Mouse (Mus musculus) right cerebral cortex, adult 18-20 months (tissue): ENCODE results near the gene Mecr.
A peak's percentile ranks its signal among the peaks of the same experiment; 100 is the strongest.
"Not testable (repeated sequence)": the region's sequence is repeated elsewhere in the genome, so short reads cannot be mapped to it uniquely, and the experiment has no call there.

Experiments used
- DNase-seq: peaks from one replicate; pipeline ENCODE4 v3.0.0; 2022; ENCODE audit warnings: mixed read lengths

Mecr gene

DNA sequence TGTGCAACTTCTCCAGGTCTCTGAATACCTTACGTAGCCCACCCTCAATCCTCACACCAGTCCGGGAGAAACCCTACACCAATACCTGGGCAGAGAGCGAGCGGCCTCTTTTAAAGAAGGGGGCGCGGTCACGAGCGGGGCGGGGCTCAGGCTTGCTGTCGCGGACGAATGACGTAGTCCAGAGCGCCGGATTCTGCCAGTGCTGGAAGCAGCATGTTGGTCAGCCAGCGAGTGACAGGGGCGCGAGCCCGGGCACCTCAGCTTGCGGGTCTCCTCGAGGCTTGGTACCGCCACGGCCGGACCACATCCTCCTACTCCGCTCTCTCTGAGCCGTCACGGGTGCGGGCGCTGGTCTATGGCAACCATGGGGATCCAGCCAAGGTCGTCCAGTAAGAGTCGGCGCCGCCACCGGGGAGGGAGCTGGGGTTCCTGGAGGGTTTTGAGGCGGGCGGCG is at the start of gene Mecr:
Gene Mecr (plus strand): TSS at position 181 of the 454 bp plus-strand sequence.
- DNase-seq, result peak; percentile 93

DNA sequence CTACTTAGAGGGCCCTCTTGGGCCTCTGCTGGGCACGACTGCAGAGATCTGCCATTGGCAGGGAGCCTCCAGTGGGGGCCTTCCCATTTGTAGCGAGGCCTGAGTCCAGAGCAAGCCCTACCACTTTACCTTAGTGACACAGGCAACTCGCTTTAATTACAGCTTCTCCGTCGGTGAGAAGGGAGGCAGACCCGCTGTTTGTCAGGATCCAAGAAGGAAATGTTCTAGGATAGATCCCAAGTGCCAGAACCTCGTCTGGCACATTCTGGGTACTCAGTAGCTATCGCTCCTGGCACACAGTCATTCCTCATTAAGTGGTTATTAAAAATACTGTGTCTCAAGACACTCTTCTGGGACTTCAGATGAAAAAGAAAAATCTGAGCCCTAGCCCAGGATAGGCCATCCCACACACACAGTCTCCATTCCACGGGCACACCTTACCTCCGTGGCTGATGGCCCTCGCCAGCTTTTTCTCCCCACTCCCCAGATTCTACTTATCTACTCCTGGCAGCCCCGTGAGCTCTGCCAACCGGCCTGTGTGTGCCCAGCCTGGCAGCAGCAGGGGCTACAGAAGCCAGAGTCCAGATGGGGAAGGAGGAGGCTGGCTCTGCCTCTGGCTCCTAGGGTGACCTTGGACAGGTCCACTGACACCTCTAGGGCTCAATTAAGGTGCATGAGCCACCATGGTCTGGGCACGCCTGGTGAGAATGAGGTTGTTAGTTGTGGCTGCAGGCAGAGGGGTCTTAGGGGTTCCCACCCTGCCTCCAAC is 46.8 kb upstream of the Mecr start:
- no peak for DNase-seq

DNA sequence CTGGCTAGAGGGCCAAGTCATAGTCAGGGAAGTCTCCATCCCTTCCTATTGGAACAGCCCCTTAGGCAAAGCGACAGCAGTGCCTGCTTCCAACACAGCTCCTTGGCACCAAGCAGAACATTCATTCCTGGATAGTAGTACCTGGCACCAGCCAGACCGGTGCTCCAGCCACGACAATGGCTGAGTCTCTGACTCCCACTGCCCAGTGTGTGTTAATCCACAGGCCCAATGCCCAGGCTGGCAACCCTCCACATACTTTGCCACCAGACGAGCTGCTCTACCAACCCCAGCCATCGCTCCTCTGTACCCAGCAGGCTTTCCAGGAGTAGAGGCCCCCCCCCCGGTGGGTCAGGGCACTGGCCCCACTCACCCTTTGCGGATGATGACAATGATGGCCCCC is 45.8 kb upstream of the Mecr start:
- DNase-seq, result peak; percentile 25

DNA sequence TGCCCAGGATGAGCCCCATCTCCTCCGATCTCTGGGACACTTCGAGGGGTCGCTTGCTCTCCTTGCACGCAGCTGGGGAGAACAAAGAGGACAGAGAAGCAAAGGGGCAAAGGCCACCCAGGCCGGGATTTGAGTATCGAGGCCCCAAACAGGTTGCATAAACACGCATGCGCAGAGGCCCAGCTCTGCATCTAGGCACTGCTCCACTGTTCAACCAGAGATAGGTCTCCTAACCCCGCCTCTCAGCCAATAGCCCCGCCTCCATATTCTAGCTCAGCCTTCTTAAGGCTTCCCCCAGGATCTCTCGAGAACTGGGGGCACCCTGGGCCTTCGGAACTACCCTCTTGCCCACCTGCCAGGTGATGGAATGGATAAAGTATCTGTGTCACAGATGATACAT is 45.4 kb upstream of the Mecr start:
- no peak for DNase-seq

DNA sequence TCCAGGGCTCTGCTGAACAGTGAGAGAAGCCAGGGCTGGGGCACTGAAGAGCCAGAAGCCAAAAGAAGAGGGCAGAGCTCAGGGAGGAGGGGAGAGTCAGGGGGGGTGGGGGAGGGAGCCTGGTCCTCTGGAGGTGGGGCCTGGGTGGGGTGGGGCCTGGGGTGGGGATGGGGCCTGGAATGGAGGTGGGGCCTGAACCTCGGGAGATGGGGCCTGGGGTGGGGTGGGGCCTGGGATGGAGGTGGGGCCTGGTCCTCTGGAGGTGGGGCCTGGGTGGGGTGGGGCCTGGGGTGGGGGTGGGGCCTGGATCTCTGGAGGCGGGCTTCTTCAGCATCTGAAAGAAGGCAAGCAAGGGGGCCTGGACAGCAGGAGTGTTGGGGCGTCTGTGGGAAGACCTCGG is 44.3 kb upstream of the Mecr start:
- DNase-seq, result no peak

DNA sequence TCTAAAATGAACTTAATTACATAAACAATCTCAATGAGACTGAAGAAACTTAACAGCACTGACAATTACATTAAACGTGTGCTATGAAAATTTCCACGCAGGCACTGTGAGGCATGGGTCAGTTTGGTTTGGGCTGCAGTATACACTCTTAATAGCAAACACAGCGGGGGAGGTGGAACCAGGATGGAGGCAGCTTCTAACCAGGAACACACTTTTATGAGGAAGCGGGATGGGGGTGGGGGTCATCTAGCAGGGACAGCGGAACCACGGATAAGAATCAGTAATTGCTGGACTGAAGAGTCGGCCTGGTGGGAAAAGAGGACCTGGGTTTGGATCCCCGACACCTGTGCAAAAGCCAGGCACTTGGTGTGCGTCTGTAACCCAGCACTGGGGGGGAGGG is 39.4 kb upstream of the Mecr start:
- DNase-seq, result no peak

DNA sequence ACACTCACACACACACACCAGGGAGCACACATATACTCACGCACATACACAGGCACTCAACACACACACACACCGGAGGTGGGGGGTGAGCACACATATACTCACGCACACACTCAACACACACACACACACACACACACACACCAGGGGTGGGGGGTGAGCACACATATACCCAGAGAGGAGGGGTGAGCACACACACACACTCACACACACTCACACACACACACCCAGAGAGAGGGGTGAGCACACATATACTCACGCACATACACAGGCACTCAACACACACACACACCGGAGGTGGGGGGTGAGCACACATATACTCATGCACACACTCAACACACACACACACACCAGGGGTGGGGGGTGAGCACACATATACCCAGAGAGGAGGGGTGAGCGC is 38.5 kb upstream of the Mecr start:
- not testable (repeated sequence) for DNase-seq

DNA sequence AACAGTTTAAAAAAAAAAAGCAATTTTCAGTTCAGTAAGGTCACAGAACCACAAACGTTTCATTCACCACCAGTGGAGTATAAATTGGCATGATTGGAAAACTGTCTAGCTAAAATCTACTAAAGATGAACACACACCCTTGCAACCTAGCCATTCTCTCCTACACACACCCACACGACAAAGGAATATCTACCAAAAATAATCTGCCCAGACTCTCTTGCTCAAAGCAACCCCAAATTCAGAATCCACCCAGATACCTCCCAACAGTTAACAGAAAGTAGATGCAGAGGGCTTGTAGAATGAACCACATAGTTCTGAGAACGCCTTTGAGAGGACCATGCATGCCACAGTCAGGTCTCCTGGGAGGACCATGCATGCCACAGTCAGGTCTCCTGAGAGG is 38.0 kb upstream of the Mecr start:
- DNase-seq, result no peak

DNA sequence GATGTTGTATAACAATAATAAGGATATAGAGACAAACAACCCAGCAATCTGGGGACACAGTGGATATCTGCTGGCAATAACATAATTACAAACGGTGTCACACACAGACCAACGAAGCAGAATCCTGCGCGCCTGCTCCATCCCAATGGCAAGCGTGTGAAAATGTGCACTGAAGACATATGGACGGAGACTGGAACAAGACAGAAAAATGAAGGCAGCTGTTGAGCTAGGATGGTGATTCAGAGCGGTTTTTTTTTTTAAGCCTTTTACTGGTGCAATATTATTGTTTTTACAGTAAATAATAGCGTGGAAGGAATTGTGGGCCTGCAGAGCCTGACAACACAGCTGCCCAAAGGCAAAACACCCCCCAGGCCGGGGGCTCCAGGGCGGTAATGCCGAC is 30.8 kb upstream of the Mecr start:
- DNase-seq, result no peak

DNA sequence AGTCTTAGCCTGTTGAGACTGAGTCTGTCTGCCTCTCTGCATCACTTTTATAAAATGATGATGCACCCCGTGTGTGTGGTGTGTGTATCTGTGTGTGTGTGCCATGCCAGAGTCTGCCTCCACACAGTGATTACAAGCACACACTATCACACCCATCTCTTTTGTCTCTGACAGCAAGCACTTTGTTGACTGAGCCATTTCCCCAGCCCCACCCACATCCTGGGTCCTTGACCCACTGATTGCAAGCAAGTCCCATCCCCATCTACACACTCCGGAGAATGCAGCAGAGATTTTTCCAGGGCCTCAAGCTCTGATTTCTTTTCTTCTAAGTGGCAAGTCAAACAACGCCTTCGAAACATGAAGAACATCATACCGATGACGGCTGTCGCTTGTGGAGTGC is 29.5 kb upstream of the Mecr start:
- no peak for DNase-seq

DNA sequence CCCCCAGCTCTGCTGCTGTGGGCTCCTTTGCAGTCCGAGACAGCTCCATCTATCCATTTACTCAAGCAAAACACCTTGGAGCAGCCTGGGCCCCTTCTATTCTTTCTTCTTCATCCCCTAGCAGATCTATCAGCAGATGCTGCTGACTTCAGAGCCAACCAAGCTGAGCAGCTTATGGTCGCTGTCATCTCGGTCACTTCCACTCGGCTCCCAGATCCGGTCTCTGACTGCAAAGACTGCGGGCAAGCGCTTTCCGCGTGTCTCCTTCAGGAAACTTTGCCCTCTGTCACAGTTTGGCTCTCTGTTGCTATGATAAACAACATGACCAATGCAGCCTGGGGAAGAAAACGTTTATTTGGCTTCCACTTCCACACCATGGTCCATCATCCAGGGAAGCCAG is 28.4 kb upstream of the Mecr start:
- DNase-seq, result no peak

DNA sequence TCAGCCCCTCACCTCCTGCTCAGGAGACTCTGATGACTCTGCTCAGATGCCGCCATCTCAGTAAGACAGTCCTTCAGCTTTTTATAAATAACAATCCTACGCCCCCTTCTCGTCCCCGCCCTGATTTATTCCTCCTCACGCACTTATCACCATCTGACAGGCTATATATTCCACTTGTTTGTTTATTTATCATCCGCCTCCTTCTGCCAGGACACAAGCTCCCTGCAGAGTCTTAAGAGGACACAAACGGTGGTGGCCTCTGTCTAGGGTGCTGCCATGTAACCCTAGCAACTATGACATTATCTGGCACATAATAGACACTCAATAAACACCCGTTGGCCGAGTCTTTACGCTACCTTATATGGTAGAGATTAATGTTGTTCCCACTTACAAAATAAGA is 27.5 kb upstream of the Mecr start:
- no peak for DNase-seq

DNA sequence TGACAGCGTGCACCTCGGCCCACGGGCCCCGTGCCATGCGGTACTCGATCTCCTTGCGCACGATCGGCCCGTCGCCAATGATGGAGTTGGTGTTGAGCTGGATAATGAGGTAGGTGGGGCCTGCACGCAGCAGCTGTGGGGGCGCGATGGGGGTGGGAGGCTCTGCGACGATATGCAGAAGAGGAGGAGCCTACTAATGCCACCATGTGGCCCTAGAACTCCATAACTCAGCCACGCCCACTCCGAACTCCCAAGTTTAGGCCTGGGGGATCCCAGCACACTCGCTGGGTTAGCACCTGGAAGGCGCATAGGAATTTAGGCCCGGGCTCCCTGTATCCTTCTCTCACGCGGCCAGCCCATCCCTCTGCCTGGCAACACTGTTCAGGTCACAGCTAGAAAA is 24.3 kb upstream of the Mecr start:
- no peak for DNase-seq

DNA sequence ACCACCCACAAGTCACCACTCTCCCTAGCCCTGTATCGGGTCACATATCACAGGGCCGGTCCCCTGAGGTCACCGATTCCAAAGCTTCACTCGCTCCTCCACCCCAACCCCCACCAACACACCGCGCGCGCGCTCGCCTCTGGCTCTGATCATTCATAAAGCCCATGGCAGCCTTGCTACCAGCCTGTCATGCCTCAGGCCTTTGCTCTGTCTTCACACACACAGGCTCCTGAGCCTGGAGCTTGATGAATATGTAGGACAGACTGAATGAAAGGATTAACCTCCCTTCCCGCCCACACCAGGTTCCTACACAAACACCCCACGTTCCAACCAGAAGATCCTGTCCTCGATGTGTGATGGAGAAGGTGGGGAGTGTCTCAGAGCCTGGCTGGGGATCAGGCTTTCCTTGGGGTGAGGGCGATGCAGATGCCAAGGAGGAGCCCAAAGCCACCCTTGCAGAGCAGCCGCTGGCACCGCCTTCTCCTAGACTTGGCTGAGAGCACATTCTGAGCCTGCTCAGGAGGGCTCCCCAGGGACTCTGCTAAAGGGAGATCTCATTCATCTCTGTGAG is 22.0 kb upstream of the Mecr start:
- DNase-seq, result peak; percentile 68

DNA sequence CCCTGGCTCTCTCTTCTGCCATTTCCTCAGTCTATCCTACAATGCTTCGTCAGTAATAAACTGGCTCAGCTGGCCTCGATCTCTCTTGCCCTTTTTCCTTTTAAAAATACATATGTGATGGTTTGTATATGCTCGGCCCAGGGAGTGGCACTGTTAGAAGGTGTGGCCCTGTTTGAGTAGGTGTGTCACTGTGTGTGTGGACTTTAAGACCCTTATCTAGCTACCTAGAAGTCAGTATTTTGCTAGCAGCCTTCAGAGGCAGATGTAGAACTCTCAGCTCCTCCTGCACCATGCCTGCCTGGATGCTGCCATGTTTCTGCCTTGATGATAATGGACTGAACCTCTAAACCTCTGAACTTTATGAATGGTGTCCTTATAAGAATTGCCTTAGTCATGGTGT is 20.7 kb upstream of the Mecr start:
- no peak for DNase-seq

DNA sequence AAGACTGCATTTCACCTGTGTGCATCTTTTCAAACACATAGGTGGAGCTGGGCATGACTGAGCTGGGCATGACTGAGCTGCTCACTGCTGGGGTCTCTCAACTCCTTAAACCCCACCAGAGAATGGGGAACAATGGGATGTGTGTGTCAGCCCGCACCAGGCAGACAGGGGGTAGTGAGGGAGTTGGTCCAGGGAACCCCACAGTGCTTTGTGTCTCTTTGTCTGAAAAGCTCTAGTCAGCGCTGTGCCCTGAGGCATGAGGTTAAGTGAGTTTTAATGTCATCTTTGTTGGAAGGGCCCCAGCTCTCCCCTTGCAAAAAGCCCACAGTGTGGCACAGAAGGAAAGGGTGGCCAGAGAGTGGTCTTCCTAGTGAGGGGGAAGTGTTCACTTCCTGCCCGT is 18.3 kb upstream of the Mecr start:
- no peak for DNase-seq

DNA sequence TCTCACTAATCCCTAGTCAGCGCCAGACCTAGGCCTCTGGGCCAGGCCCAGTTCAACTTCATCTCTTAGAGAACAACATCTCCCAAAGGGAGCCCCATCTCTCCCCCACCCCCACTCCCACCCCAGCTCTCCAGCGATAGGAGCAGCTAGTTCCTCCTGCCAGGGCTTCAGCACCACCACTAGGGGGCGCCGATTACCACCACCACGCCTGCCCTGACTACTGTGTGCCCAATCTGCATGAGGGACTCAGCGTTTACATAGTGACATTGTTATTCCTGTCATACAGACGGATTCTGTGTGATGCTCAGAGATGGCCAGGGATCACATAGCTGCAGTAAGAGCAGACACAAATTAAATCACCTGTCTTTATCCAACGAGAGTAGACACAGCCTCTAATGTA is 17.4 kb upstream of the Mecr start:
- no peak for DNase-seq

DNA sequence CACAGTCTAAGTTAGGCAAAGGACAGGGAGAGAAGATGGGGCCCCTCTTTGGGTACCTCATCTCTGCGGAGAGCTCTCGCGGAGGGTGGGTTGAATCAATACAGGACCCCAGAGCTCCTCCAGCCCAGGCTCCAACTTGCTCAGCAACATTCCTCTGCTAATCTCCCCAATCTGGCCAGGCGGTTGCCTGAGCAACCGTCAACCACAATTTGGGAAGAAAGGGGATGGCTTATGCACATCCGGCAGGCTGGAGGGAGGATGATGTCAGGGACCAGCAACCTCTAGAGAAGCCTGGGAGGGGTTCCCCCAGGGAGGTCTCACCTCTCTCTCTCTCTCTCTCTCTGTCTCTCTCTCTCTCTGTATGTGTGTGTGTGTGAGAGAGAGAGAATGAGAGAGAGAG is 16.4 kb upstream of the Mecr start:
- DNase-seq, result no peak

DNA sequence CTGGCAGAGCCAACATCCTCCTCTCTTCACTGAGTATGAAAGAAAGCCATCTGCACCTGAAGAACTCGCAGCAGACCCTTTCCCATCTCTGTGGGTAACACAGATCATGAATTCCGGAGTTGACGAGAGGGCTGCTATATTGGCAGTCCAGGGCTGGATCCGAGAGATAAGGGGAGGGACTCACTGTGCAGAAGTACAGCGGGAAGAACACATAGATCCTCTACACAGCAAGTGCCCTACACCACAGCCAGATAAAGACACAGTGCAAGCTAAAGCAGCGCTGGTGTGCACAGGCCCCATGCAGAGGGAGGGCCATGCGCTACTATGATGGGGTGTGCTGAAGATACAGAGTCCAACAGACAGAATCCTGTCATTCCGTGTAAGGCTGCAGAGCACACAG is 14.1 kb upstream of the Mecr start:
- DNase-seq, result no peak

DNA sequence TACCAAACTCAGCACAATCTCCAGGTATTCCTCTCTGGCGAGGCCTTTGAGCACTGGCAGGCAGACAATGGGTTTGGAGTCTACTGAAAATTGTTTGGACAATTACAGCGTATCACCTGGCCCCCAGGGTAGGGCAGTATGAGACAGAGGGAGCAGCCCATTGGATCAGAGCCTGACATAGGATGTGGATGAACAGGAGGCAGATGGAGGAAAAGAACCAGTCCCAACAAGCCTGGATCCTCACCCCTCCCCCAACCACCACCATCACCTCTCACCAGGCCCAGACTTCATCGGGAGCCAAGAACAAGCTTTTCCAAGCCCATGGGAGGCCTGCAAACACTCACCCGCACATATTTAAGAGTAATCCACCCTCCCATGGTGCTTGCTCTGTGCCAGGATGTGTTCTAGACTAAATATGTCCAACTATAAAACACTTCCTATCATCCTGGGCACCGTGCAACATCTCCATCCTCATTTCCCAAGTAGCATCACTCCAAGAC is 11.7 kb upstream of the Mecr start:
- DNase-seq, result no peak

DNA sequence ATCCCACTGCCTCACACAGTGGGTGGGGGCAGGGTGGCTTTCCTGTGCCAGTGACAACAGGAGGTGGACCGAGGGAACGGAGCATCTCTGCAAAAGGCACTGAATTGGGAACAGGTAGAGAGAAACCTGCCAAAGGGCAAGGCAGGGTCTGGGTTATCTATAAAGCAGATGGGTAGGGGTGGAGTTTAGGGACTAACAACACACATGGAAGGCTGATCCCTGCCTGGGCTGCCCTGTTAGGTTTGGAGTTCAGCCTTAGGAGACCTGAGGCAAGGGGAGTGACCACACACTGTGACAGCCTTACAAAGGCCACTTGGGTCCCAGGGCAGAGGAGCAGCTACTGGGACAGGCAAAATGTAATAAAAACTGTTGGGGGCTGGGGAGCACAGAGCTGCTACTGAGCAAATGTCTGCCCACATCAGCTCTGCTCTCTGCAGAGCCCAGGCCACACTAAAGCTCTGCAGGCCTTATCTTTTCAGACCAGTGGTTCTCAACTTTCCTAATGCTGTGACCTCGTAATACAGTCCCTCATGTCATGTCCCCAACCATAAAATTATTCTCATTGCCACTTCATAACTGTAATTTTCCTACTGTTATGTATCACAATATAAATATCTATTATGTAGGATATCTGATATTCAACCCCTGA is 10.4 kb upstream of the Mecr start:
- DNase-seq, result no peak

DNA sequence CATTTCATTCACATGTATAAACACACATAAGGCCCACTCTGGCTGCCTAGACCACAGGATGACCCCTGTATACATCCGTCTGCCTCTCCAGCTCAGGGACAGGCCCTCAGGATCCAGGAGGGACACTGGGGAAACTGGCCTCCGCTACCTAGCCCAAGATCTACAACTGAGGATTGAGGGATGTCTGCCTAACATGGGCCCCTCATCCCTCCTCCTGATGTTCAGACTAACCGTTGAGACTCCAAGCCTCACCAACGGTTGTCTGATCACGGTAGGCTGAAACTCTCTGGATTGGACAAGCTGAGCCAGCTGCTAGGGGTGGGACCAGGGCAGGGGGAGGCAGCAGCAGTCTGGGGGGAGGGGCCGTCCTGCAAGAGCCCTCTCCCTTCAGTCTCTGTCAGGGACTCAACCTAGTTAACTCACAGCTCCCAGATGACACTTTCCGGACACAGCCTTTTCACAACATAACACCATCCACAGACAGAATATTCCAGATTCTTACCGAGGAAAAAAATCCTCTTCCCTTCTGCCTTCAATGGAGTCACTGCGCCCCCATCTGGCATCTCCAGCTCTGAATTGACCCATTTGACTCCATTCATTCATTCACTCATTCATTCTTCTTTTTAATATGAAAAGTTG is 9.2 kb upstream of the Mecr start:
- no peak for DNase-seq

DNA sequence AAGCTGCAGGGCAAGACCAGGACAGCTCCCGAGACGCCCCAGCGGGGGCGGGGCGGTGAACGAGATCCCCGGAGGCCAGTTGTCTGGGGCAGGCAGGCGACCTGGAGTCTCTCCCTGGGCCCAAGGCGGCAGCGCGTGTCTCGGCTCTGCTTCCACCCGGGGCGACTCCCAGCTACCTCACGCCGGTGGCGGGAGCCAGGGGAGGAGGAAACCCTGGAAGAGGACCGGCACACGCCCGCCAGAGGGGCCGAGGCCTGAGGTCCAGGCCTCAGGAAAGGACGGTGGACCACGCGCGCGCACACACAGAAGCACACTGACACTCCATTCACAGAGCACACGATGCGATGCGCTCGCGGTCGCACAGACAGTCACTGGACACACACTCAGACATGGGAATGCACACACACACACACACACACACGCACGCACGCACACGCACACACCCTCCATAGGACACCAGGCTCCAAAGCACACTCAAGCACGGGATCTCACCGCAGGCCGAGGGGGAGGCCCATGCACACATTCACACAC is 6.9 kb upstream of the Mecr start:
- no peak for DNase-seq
